Mouse (Mus musculus): ENCODE measurements around the gene Lmx1b. TPM values are rescaled to one million over a fixed set of nuclear protein-coding genes. Genes with fewer than 3 reads are reported as not detected.

Lmx1b gene
- polyA plus RNA-seq, 1 experiment from 2014 or later: 0.04 TPM

DNA sequence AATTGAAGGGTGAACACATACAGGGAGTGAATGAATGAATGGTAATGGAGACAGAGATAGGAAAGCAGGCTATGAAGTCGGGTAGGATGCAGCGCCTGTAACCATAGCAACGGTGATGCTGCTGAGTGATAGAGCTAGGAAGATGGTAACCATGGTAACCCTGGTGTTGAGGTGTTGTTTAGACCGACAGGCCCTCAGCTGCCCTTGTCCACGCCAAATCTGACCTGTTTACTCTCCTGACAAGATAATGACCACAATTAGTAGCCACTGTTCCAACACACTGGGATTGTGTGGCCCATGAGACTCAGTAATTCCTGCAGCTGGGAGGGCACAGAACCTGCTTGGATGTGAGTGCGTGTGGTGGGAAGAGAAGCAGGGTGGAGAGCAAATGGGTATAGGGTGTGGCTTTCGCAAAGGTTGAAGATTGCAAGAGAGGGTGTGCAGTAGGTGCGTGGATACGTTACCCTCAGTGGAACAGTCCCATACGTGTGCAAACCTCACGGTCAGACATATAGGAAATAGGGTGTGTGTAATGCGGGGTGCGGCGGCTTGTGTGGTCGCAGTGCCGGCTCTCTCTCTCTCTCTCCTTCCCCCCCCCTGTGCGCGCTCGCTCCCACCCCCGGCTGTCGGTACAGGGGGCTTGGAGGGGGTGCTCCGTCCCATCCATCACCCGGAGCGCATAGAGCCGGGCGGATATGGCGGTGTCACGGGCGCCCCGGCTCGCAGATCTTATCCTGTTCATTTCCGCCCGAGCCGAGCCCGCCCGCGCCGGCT lies 96.7 kb downstream of the Lmx1b start:
- H3K4me2 ChIP-seq: peak overlapping the region; percentile 93
- H3K4me3 ChIP-seq (replicated peaks): peak overlapping the region; percentile 47
- H3K36me3 ChIP-seq: no peaks in the 10 kb centered on the region
- H3K27me3 ChIP-seq (replicated peaks): peaks cover 38% of the 10 kb centered on the region
- no peak overlapping the region for H3K9ac ChIP-seq
- 1% methylated on average over 21 of the region's 38 CpGs for WGBS
- ATAC-seq (ENCODE audit: insufficient read depth, low FRiP score, low read depth): no peak
- peaks cover 14% of the 10 kb centered on the region for H3K4me1 ChIP-seq
- H3K27ac ChIP-seq: no peak overlapping the region
- H3K9me3 ChIP-seq: no peaks in the 10 kb centered on the region

DNA sequence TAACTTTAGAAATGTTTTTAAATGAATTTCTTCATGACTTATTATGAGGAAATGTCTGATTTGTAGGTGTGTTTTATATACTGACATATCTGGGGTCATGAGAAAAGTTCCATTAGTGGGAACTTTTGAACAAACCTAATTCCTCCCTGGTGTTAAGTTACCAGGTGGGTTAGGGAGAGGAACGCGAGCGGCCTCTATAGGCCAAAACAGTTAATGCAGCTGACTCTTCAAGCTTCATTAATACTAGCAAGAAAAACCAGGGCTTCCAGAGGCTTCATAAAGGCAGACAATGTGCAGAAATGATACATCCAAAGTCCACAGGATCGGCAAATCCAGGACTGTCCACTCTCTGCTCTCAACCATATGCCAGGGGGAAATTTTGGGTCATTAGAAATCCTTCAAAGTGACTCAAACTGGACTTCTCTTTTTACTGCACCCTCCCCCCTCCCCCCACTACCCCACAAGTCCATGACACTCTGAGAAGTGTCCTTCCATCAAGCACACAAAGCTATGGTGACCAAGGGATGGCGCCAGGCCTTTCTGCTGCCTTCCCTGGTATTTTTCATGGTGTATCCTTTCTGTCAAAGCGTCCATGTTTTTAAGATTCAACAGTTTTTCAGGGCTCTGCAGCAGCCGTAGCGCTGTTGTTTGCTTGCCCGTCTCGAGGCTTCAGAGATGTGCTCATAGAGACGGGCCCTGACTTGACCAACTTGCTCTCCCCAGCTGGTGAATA lies 97.4 kb downstream of the Lmx1b start:
- H3K4me1 ChIP-seq: peaks cover 14% of the 10 kb centered on the region
- no peaks in the 10 kb centered on the region for H3K36me3 ChIP-seq
- H3K9me3 ChIP-seq: no peaks in the 10 kb centered on the region
- H3K4me2 ChIP-seq: no peak overlapping the region
- no peak overlapping the region for H3K27ac ChIP-seq
- no peak for ATAC-seq (ENCODE audit: insufficient read depth, low FRiP score, low read depth)
- peaks cover 38% of the 10 kb centered on the region for H3K27me3 ChIP-seq (replicated peaks)
- no peak overlapping the region for H3K9ac ChIP-seq
- WGBS: 5% methylated on average over 11 of the region's 11 CpGs
- H3K4me3 ChIP-seq (replicated peaks): no peak overlapping the region

DNA sequence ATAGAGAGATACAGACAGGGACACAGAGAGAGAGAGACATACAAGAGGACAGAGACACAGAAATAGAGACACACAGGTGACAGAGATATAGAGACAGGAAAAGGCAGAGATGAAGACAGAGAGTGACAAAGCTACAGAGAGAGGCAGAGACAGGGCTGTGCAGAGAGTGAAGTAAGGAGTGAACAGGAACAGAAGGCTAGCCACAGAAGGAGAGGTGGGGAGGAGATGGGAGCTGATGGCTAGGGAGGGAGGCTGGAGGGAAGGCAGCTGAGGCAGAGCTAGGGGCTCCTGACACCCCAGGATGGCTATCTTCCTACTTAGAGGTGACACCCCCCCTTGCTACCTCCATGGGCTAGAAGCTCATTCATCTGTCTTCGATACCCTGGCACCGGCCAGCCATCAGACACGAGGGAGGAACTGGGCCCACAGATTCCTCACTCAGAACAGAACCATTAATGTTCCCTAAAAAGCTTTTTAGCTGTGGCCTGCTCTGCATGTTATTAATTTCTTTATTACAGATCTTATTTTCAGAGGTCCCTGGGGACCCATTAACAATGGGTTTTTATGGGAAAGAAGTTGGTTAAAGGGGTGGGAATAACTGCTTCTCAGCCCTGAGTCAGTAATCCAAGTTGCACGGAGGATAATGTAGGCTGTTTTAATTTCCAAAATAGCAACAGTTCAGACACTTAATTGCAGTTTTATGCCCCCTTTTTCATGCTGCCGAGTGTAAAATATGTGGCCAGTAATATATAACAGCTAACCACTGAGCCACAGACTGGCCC lies 114.8 kb downstream of the Lmx1b start:
- Histone ChIP-seq H3K27me3 (replicated peaks) (no peaks in the 10 kb centered on the region), H3K4me3 (replicated peaks) (no peak overlapping the region), H3K4me1 (no peaks in the 10 kb centered on the region), H3K9me3 (no peaks in the 10 kb centered on the region), H3K27ac (no peak overlapping the region), H3K36me3 (no peaks in the 10 kb centered on the region), H3K9ac (no peak overlapping the region), H3K4me2 (no peak overlapping the region)
- ATAC-seq (ENCODE audit: insufficient read depth, low FRiP score, low read depth): no peak
- 69% methylated on average over 5 of the region's 5 CpGs for WGBS

DNA sequence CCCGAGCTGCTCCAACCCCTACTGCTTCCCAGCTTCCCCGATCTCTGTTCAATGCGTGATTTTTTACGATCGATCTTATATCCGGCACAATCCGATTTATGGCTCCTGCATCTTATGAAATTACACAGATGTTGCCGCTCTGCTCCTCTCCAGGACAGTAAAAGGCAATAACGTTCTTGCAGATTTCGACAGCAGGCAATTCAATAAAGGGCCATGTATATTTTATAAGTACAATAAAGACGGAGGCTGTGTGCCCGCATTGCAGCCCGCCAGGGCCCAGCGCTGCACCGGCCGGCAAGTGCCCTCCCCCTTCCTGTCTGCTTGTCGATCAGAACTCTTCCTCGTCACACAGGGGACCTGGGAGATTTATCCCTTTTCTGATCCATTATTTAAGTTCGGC lies 124.5 kb downstream of the Lmx1b start:
- Histone ChIP-seq H3K27me3 (replicated peaks) (no peaks in the 10 kb centered on the region), H3K36me3 (no peaks in the 10 kb centered on the region), H3K9me3 (no peaks in the 10 kb centered on the region), H3K27ac (no peak overlapping the region), H3K4me3 (replicated peaks) (no peak overlapping the region), H3K4me1 (no peaks in the 10 kb centered on the region), H3K9ac (no peak overlapping the region), H3K4me2 (no peak overlapping the region)
- ATAC-seq (ENCODE audit: insufficient read depth, low FRiP score, low read depth): no peak
- 79% methylated on average over 19 of the region's 19 CpGs for WGBS

GRCm38 (mm10) chr2:33515431-33515830 lies 124.9 kb downstream of the Lmx1b start:
- H3K4me1 ChIP-seq: no peaks in the 10 kb centered on the region
- no peak overlapping the region for H3K4me2 ChIP-seq
- H3K36me3 ChIP-seq: no peaks in the 10 kb centered on the region
- H3K4me3 ChIP-seq (replicated peaks): no peak overlapping the region
- 81% methylated on average over 8 of the region's 8 CpGs for WGBS
- ATAC-seq (ENCODE audit: insufficient read depth, low FRiP score, low read depth): no peak
- no peak overlapping the region for H3K27ac ChIP-seq
- no peak overlapping the region for H3K9ac ChIP-seq
- H3K27me3 ChIP-seq (replicated peaks): no peaks in the 10 kb centered on the region
- no peaks in the 10 kb centered on the region for H3K9me3 ChIP-seq

Other genes starting within 250 kb of the Lmx1b start
- gene Zbtb34, start 209.2 kb downstream of the Lmx1b start, polyA plus RNA-seq (2015; fragmentation: Nextera tagmentation; extraction: Ambion mirVana): 5.4 and 5.9 TPM in 2 replicates
- gene Zbtb43, start 172.0 kb downstream of the Lmx1b start, polyA plus RNA-seq (2015; fragmentation: Nextera tagmentation; extraction: Ambion mirVana): 14.1 and 16.7 TPM in 2 replicates
- 17.8 and 19.9 TPM in 2 replicates for gene Mvb12b, start 247.4 kb upstream of the Lmx1b start, polyA plus RNA-seq (2015; fragmentation: Nextera tagmentation; extraction: Ambion mirVana)

All from stomach, embryonic 15.5 days (tissue).